Mouse (Mus musculus): ENCODE data around the gene Proca1.

- no peak for TF ChIP-seq CTCF (IDR thresholded peaks at IDR 0.05; ENCODE audit: low read depth)
- TF ChIP-seq EP300 (IDR thresholded peaks at IDR 0.05; ENCODE audit: low read depth): no peak
Observed at GRCm38 (mm10) chr11:78176905-78177331, 16.3 kb upstream of the Proca1 start.

All from heart, postnatal 0 days (tissue).